Mouse (Mus musculus): ENCODE measurements around the gene Man1a. TPM values are rescaled to one million over a fixed set of nuclear protein-coding genes. Genes with fewer than 3 reads are reported as not detected.

Man1a gene
- 14.6 TPM in 2 replicates for polyA plus RNA-seq (2015; fragmentation: Nextera tagmentation; extraction: Ambion mirVana)

- Histone ChIP-seq H3K4me1 (replicated peaks) (peaks cover 18% of the 10 kb centered on the region; the same call in 1 of the 2 replicates), H3K9me3 (no peaks in the 10 kb centered on the region), H3K9ac (peak within 1 kb of the TSS; percentile 73), H3K27me3 (replicated peaks) (no peaks in the 10 kb centered on the region), H3K36me3 (no peaks in the 10 kb centered on the region), H3K4me2 (replicated peaks) (peak within 1 kb of the TSS; percentile 91), H3K27ac (0 out of 2 replicates have a peak within 1 kb of the TSS, but pooled peaks have one; percentile 23), H3K4me3 (replicated peaks) (peak within 1 kb of the TSS; percentile 65)
- WGBS, result 8% methylated on average over 4 of the region's 4 CpGs
- ATAC-seq, result no peak
These were observed at the start of gene Man1a for GRCm38 (mm10) chr10:54076420-54076819. Gene Man1a (minus strand): TSS chr10:54076609.

GRCm38 (mm10) chr10:54121816-54122215 is 45.4 kb upstream of the Man1a start:
- Histone ChIP-seq H3K9ac (no peak overlapping the region), H3K36me3 (no peaks in the 10 kb centered on the region), H3K27ac (no peak overlapping the region), H3K27me3 (replicated peaks) (no peaks in the 10 kb centered on the region), H3K4me1 (replicated peaks) (no peaks in the 10 kb centered on the region), H3K4me2 (replicated peaks) (no peak overlapping the region), H3K4me3 (replicated peaks) (no peak overlapping the region), H3K9me3 (no peaks in the 10 kb centered on the region)
- ATAC-seq, result no peak
- 96% methylated on average over 4 of the region's 4 CpGs for whole genome bisulfite sequencing

GRCm38 (mm10) chr10:54120375-54120774 is 44.0 kb upstream of the Man1a start:
- 41% methylated on average over 2 of the region's 2 CpGs for WGBS
- Histone ChIP-seq H3K9ac (no peak overlapping the region), H3K9me3 (no peaks in the 10 kb centered on the region), H3K36me3 (no peaks in the 10 kb centered on the region), H3K4me1 (replicated peaks) (no peaks in the 10 kb centered on the region), H3K4me3 (replicated peaks) (no peak overlapping the region), H3K4me2 (replicated peaks) (no peak overlapping the region), H3K27me3 (replicated peaks) (no peaks in the 10 kb centered on the region), H3K27ac (no peak overlapping the region)
- ATAC-seq, result no peak

- no peaks in the 10 kb centered on the region for H3K27me3 ChIP-seq (replicated peaks)
- no peak for ATAC-seq
- WGBS, result 75% methylated on average over 2 of the region's 2 CpGs
- H3K9ac ChIP-seq, result no peak overlapping the region
- no peak overlapping the region for H3K4me3 ChIP-seq (replicated peaks)
- H3K4me2 ChIP-seq (replicated peaks), result no peak overlapping the region
- no peaks in the 10 kb centered on the region for H3K36me3 ChIP-seq
- no peaks in the 10 kb centered on the region for H3K4me1 ChIP-seq (replicated peaks)
- H3K9me3 ChIP-seq, result no peaks in the 10 kb centered on the region
- H3K27ac ChIP-seq, result no peak overlapping the region
These were observed 42.9 kb upstream of the Man1a start for GRCm38 (mm10) chr10:54119303-54119702.

- WGBS, result 48% methylated on average over 4 of the region's 4 CpGs
- H3K4me2 ChIP-seq (replicated peaks), result no peak overlapping the region
- H3K4me1 ChIP-seq (replicated peaks), result no peaks in the 10 kb centered on the region
- no peaks in the 10 kb centered on the region for H3K36me3 ChIP-seq
- H3K4me3 ChIP-seq (replicated peaks), result no peak overlapping the region
- H3K9ac ChIP-seq, result no peak overlapping the region
- no peaks in the 10 kb centered on the region for H3K27me3 ChIP-seq (replicated peaks)
- no peaks in the 10 kb centered on the region for H3K9me3 ChIP-seq
- no peak overlapping the region for H3K27ac ChIP-seq
- ATAC-seq, result peak; percentile 34; the same call in 1 of the 2 replicates
These were observed 42.0 kb upstream of the Man1a start for GRCm38 (mm10) chr10:54118223-54118912.

- Histone ChIP-seq H3K27me3 (replicated peaks) (no peaks in the 10 kb centered on the region), H3K9me3 (no peaks in the 10 kb centered on the region), H3K27ac (no peak overlapping the region), H3K36me3 (no peaks in the 10 kb centered on the region), H3K4me2 (replicated peaks) (no peak overlapping the region), H3K4me3 (replicated peaks) (no peak overlapping the region), H3K4me1 (replicated peaks) (no peaks in the 10 kb centered on the region), H3K9ac (no peak overlapping the region)
- ATAC-seq, result peak; percentile 75
- 30% methylated on average over 4 of the region's 4 CpGs for WGBS
These were observed 41.4 kb upstream of the Man1a start for GRCm38 (mm10) chr10:54117763-54118162.

- Histone ChIP-seq H3K36me3 (no peaks in the 10 kb centered on the region), H3K27ac (no peak overlapping the region), H3K4me2 (replicated peaks) (no peak overlapping the region), H3K4me3 (replicated peaks) (no peak overlapping the region), H3K27me3 (replicated peaks) (no peaks in the 10 kb centered on the region), H3K9ac (no peak overlapping the region), H3K4me1 (replicated peaks) (no peaks in the 10 kb centered on the region), H3K9me3 (no peaks in the 10 kb centered on the region)
- no peak for ATAC-seq
- WGBS, result 82% methylated on average over 4 of the region's 4 CpGs
These were observed 27.3 kb upstream of the Man1a start for GRCm38 (mm10) chr10:54103671-54104070.

- no peak for ATAC-seq
- Histone ChIP-seq H3K9me3 (no peaks in the 10 kb centered on the region), H3K27me3 (replicated peaks) (no peaks in the 10 kb centered on the region)
These were observed 15.7 kb upstream of the Man1a start for GRCm38 (mm10) chr10:54092081-54092480.

GRCm38 (mm10) chr10:54089923-54090322 is 13.5 kb upstream of the Man1a start:
- H3K36me3 ChIP-seq, result no peaks in the 10 kb centered on the region
- no peaks in the 10 kb centered on the region for H3K27me3 ChIP-seq (replicated peaks)
- H3K4me3 ChIP-seq (replicated peaks), result no peak overlapping the region
- 88% methylated on average over 6 of the region's 6 CpGs for WGBS
- ATAC-seq, result no peak
- H3K4me1 ChIP-seq (replicated peaks), result no peaks in the 10 kb centered on the region
- H3K9ac ChIP-seq, result no peak overlapping the region
- H3K9me3 ChIP-seq, result no peaks in the 10 kb centered on the region
- H3K27ac ChIP-seq, result no peak overlapping the region
- H3K4me2 ChIP-seq (replicated peaks), result no peak overlapping the region

More at GRCm38 (mm10) chr10:54092081-54092480, 15.7 kb upstream of the Man1a start:
- Histone ChIP-seq H3K36me3 (no peaks in the 10 kb centered on the region), H3K4me1 (replicated peaks) (no peaks in the 10 kb centered on the region), H3K9ac (no peak overlapping the region), H3K4me3 (replicated peaks) (no peak overlapping the region), H3K4me2 (replicated peaks) (no peak overlapping the region), H3K27ac (no peak overlapping the region)

GRCm38 (mm10) chr10:54087346-54087745 is 10.9 kb upstream of the Man1a start:
- H3K4me2 ChIP-seq (replicated peaks), result no peak overlapping the region
- H3K4me1 ChIP-seq (replicated peaks), result no peaks in the 10 kb centered on the region
- H3K36me3 ChIP-seq, result no peaks in the 10 kb centered on the region
- no peaks in the 10 kb centered on the region for H3K27me3 ChIP-seq (replicated peaks)
- ATAC-seq, result no peak
- no peak overlapping the region for H3K4me3 ChIP-seq (replicated peaks)
- H3K9me3 ChIP-seq, result no peaks in the 10 kb centered on the region
- WGBS, result 78% methylated on average over 3 of the region's 3 CpGs
- H3K9ac ChIP-seq, result no peak overlapping the region
- no peak overlapping the region for H3K27ac ChIP-seq

GRCm38 (mm10) chr10:54085073-54085472 is 8.7 kb upstream of the Man1a start:
- Histone ChIP-seq H3K9me3 (no peaks in the 10 kb centered on the region), H3K4me3 (replicated peaks) (no peak overlapping the region), H3K27me3 (replicated peaks) (no peaks in the 10 kb centered on the region), H3K27ac (no peak overlapping the region), H3K4me1 (replicated peaks) (no peaks in the 10 kb centered on the region), H3K9ac (no peak overlapping the region), H3K4me2 (replicated peaks) (no peak overlapping the region), H3K36me3 (no peaks in the 10 kb centered on the region)
- 75% methylated on average over 2 of the region's 2 CpGs for WGBS
- no peak for ATAC-seq

GRCm38 (mm10) chr10:54077005-54077404 is 596 bp upstream of the Man1a start:
- Histone ChIP-seq H3K27me3 (replicated peaks) (no peaks in the 10 kb centered on the region), H3K4me3 (replicated peaks) (no peak overlapping the region), H3K9me3 (no peaks in the 10 kb centered on the region), H3K9ac (no peak overlapping the region), H3K36me3 (no peaks in the 10 kb centered on the region), H3K4me1 (replicated peaks) (peaks cover 18% of the 10 kb centered on the region; the same call in 1 of the 2 replicates), H3K27ac (no peak overlapping the region), H3K4me2 (replicated peaks) (no peak overlapping the region)
- 53% methylated on average over 3 of the region's 3 CpGs for WGBS
- ATAC-seq, result no peak

- Histone ChIP-seq H3K4me1 (replicated peaks) (peaks cover 18% of the 10 kb centered on the region; the same call in 1 of the 2 replicates), H3K9me3 (no peaks in the 10 kb centered on the region), H3K4me3 (replicated peaks) (peak overlapping the region; percentile 65), H3K4me2 (replicated peaks) (peak overlapping the region; percentile 91), H3K9ac (peak overlapping the region; percentile 73), H3K27ac (0 out of 2 replicates have a peak overlapping the region, but pooled peaks have one; percentile 23), H3K36me3 (no peaks in the 10 kb centered on the region), H3K27me3 (replicated peaks) (no peaks in the 10 kb centered on the region)
- under 1% methylated on average over 68 of the region's 68 CpGs for WGBS
- peak; percentile 94 for ATAC-seq
These were observed 883 bp downstream of the Man1a start for GRCm38 (mm10) chr10:54075441-54076010.
